Mouse (Mus musculus): ENCODE measurements at regions not wholly inside any gene's neighbourhood (a gene's known extent, or its start where the extent isn't known, plus 50 kb on each side); places are given as distances from the start of the nearest gene placed in this dataset.

- Histone ChIP-seq H3K27ac (ENCODE audit: insufficient read depth, low read length) (no peak overlapping the region), H3K27me3 (ENCODE audit: control insufficient read depth, insufficient read depth, low read length) (no peaks in the 10 kb centered on the region), H3K4me1 (ENCODE audit: control insufficient read depth, insufficient read depth, low read length) (no peaks in the 10 kb centered on the region), H3K4me3 (replicated peaks; ENCODE audit: insufficient read depth, low read depth, low read length) (no peak overlapping the region)
- no peak for DNase-seq
- TF ChIP-seq POLR2A (IDR thresholded peaks at IDR 0.05; ENCODE audit: borderline replicate concordance, insufficient read depth, low read length) (no peak), CTCF (IDR thresholded peaks at IDR 0.05; ENCODE audit: borderline replicate concordance, insufficient read depth, low read depth, low read length) (no peak)
- WGBS = 28% methylated on average over 8 of the region's 8 CpGs
Observed at GRCm38 (mm10) chr13:51280388-51280753, 109.5 kb downstream of the Nxnl2 start.

GRCm38 (mm10) chr13:51284679-51285078 is 113.9 kb downstream of the Nxnl2 start:
- no peak for DNase-seq
- no peak for TF ChIP-seq CTCF (IDR thresholded peaks at IDR 0.05; ENCODE audit: borderline replicate concordance, insufficient read depth, low read depth, low read length)
- TF ChIP-seq POLR2A (IDR thresholded peaks at IDR 0.05; ENCODE audit: borderline replicate concordance, insufficient read depth, low read length) = no peak
- H3K4me1 ChIP-seq (ENCODE audit: control insufficient read depth, insufficient read depth, low read length) = no peaks in the 10 kb centered on the region

GRCm38 (mm10) chr13:51289442-51289841 is 118.6 kb downstream of the Nxnl2 start:
- no peak overlapping the region for H3K27ac ChIP-seq (ENCODE audit: insufficient read depth, low read length)
- WGBS = 70% methylated on average over 4 of the region's 4 CpGs
- no peaks in the 10 kb centered on the region for H3K27me3 ChIP-seq (ENCODE audit: control insufficient read depth, insufficient read depth, low read length)
- H3K4me1 ChIP-seq (ENCODE audit: control insufficient read depth, insufficient read depth, low read length) = no peaks in the 10 kb centered on the region
- no peak for TF ChIP-seq POLR2A (IDR thresholded peaks at IDR 0.05; ENCODE audit: borderline replicate concordance, insufficient read depth, low read length)
- no peak for TF ChIP-seq CTCF (IDR thresholded peaks at IDR 0.05; ENCODE audit: borderline replicate concordance, insufficient read depth, low read depth, low read length)
- DNase-seq = no peak
- H3K4me3 ChIP-seq (replicated peaks; ENCODE audit: insufficient read depth, low read depth, low read length) = no peak overlapping the region

More at GRCm38 (mm10) chr13:51284679-51285078, 113.9 kb downstream of the Nxnl2 start:
- no peak overlapping the region for H3K4me3 ChIP-seq (replicated peaks; ENCODE audit: insufficient read depth, low read depth, low read length)
- no peaks in the 10 kb centered on the region for H3K27me3 ChIP-seq (ENCODE audit: control insufficient read depth, insufficient read depth, low read length)
- no peak overlapping the region for H3K27ac ChIP-seq (ENCODE audit: insufficient read depth, low read length)

- 60% methylated on average over 7 of the region's 7 CpGs for WGBS
- DNase-seq = no peak
- no peaks in the 10 kb centered on the region for H3K27me3 ChIP-seq (ENCODE audit: control insufficient read depth, insufficient read depth, low read length)
- TF ChIP-seq POLR2A (IDR thresholded peaks at IDR 0.05; ENCODE audit: borderline replicate concordance, insufficient read depth, low read length) = no peak
- TF ChIP-seq CTCF (IDR thresholded peaks at IDR 0.05; ENCODE audit: borderline replicate concordance, insufficient read depth, low read depth, low read length) = no peak
- no peak overlapping the region for H3K27ac ChIP-seq (ENCODE audit: insufficient read depth, low read length)
- no peaks in the 10 kb centered on the region for H3K4me1 ChIP-seq (ENCODE audit: control insufficient read depth, insufficient read depth, low read length)
- no peak overlapping the region for H3K4me3 ChIP-seq (replicated peaks; ENCODE audit: insufficient read depth, low read depth, low read length)
Observed at GRCm38 (mm10) chr13:51290021-51290424, 118.4 kb upstream of the S1pr3 start.

- Histone ChIP-seq H3K27me3 (ENCODE audit: control insufficient read depth, insufficient read depth, low read length) (no peaks in the 10 kb centered on the region), H3K4me3 (replicated peaks; ENCODE audit: insufficient read depth, low read depth, low read length) (no peak overlapping the region), H3K4me1 (ENCODE audit: control insufficient read depth, insufficient read depth, low read length) (no peaks in the 10 kb centered on the region), H3K27ac (ENCODE audit: insufficient read depth, low read length) (no peak overlapping the region)
- no peak for DNase-seq
- 40% methylated on average over 6 of the region's 6 CpGs for WGBS
- TF ChIP-seq POLR2A (IDR thresholded peaks at IDR 0.05; ENCODE audit: borderline replicate concordance, insufficient read depth, low read length) (no peak), CTCF (IDR thresholded peaks at IDR 0.05; ENCODE audit: borderline replicate concordance, insufficient read depth, low read depth, low read length) (no peak)
Observed at GRCm38 (mm10) chr13:51290926-51291325, 117.5 kb upstream of the S1pr3 start.

GRCm38 (mm10) chr13:51293047-51293446 is 115.4 kb upstream of the S1pr3 start:
- no peak overlapping the region for H3K4me3 ChIP-seq (replicated peaks; ENCODE audit: insufficient read depth, low read depth, low read length)
- no peak overlapping the region for H3K27ac ChIP-seq (ENCODE audit: insufficient read depth, low read length)
- DNase-seq = no peak
- no peak for TF ChIP-seq CTCF (IDR thresholded peaks at IDR 0.05; ENCODE audit: borderline replicate concordance, insufficient read depth, low read depth, low read length)
- no peak for TF ChIP-seq POLR2A (IDR thresholded peaks at IDR 0.05; ENCODE audit: borderline replicate concordance, insufficient read depth, low read length)
- no peaks in the 10 kb centered on the region for H3K27me3 ChIP-seq (ENCODE audit: control insufficient read depth, insufficient read depth, low read length)
- 84% methylated on average over 4 of the region's 4 CpGs for WGBS
- no peaks in the 10 kb centered on the region for H3K4me1 ChIP-seq (ENCODE audit: control insufficient read depth, insufficient read depth, low read length)

- H3K27me3 ChIP-seq (ENCODE audit: control insufficient read depth, insufficient read depth, low read length) = no peaks in the 10 kb centered on the region
- H3K4me1 ChIP-seq (ENCODE audit: control insufficient read depth, insufficient read depth, low read length) = no peaks in the 10 kb centered on the region
- no peak overlapping the region for H3K27ac ChIP-seq (ENCODE audit: insufficient read depth, low read length)
- WGBS = 11% methylated on average over 3 of the region's 3 CpGs
- DNase-seq = no peak
- no peak overlapping the region for H3K4me3 ChIP-seq (replicated peaks; ENCODE audit: insufficient read depth, low read depth, low read length)
- TF ChIP-seq POLR2A (IDR thresholded peaks at IDR 0.05; ENCODE audit: borderline replicate concordance, insufficient read depth, low read length) (no peak), CTCF (IDR thresholded peaks at IDR 0.05; ENCODE audit: borderline replicate concordance, insufficient read depth, low read depth, low read length) (no peak)
Observed at GRCm38 (mm10) chr13:51295872-51296271, 112.6 kb upstream of the S1pr3 start.

GRCm38 (mm10) chr13:51297231-51297880 is 111.1 kb upstream of the S1pr3 start:
- H3K4me1 ChIP-seq (ENCODE audit: control insufficient read depth, insufficient read depth, low read length) = no peaks in the 10 kb centered on the region
- TF ChIP-seq CTCF (IDR thresholded peaks at IDR 0.05; ENCODE audit: borderline replicate concordance, insufficient read depth, low read depth, low read length) = no peak
- no peak for DNase-seq
- H3K4me3 ChIP-seq (replicated peaks; ENCODE audit: insufficient read depth, low read depth, low read length) = no peak overlapping the region
- H3K27ac ChIP-seq (ENCODE audit: insufficient read depth, low read length) = no peak overlapping the region
- H3K27me3 ChIP-seq (ENCODE audit: control insufficient read depth, insufficient read depth, low read length) = no peaks in the 10 kb centered on the region
- WGBS = 90% methylated on average over 13 of the region's 13 CpGs

Measured in cerebellum, adult 2 months (tissue).